Mouse (Mus musculus) forebrain, embryonic 15.5 days (tissue): ENCODE data around the gene Skap1. TPM values are rescaled to one million over a fixed set of nuclear protein-coding genes. Genes with fewer than 3 reads are reported as not detected.

Experiments
- ATAC-seq: fragments of 200-750 bp; cut with Nextera tagmentation; replicated peaks from 2 replicates; pipeline ENCODE4 v1.8.0; 2017; ENCODE audit warnings: mild to moderate bottlenecking, moderate TSS enrichment, moderate library complexity
- H3K27ac ChIP-seq: fragments of 300-500 bp; sonication (generic); replicated peaks from 2 replicates; pipeline ENCODE4 v1.5.1; 2015; ENCODE audit warnings: mild to moderate bottlenecking, inconsistent platforms
- H3K27me3 ChIP-seq: fragments of 300-500 bp; sonication (generic); 2 replicates; pipeline ENCODE4 v1.6.1; 2015; ENCODE audit warnings: inconsistent platforms
- H3K36me3 ChIP-seq: fragments of 300-500 bp; sonication (generic); 2 replicates; pipeline ENCODE4 v1.6.1; 2015; ENCODE audit warnings: mild to moderate bottlenecking, inconsistent platforms
- H3K4me1 ChIP-seq: fragments of 300-500 bp; sonication (generic); 2 replicates; pipeline ENCODE4 v1.6.1; 2015; ENCODE audit warnings: inconsistent platforms
- H3K4me2 ChIP-seq: fragments of 300-500 bp; sonication (generic); replicated peaks from 2 replicates; pipeline ENCODE4 v1.6.1; 2015; ENCODE audit warnings: mild to moderate bottlenecking, inconsistent platforms
- H3K4me3 ChIP-seq: fragments of 300-500 bp; sonication (generic); 2 replicates; pipeline ENCODE4 v1.5.1; 2015; ENCODE audit warnings: mild to moderate bottlenecking, inconsistent platforms
- H3K9ac ChIP-seq: fragments of 300-500 bp; sonication (generic); replicated peaks from 2 replicates; pipeline ENCODE4 v1.6.1; 2015; ENCODE audit warnings: mild to moderate bottlenecking, inconsistent platforms
- H3K9me3 ChIP-seq: fragments of 300-500 bp; sonication (generic); 2 replicates; pipeline ENCODE4 v1.6.1; 2016; ENCODE audit warnings: inconsistent platforms
- WGBS: fragments of 180-500 bp; shearing (Covaris S2); methylation state at CpG from one replicate; pipeline ENCODE4 v1.1.7; 2015; ENCODE audit warnings: mixed read lengths; 5-methylcytosine and 5-hydroxymethylcytosine counted together
- polyA plus RNA-seq: library from polyadenylated mRNA; unstranded; fragments of >200 nt; fragmentation: Nextera tagmentation; extraction: Ambion mirVana; gene quantifications from 2 replicates; pipeline ENCODE4 v1.2.1, GENCODE M21; 2015

Gene Skap1
- polyA plus RNA-seq, 1 experiment from 2014 or later, result 2.8 TPM

DNA sequence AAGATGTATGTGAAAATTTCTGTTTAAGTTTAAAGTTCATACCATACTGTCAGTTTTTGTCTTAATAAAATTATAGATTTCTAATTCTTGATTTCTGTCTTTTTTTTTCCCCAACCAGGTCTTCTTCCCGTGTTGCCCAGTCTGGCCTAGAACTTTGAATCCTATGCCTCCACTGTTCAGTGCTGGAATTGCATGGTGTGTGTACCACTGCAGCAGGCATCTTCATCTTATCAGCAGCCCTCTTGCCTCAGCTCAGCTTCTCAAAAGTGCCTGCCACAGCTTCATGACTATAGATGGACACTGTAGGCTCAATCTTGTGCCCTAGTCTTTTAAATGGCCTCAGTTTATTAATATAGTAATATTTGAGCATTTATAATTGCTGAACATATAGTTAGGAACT lies 343.7 kb downstream of the Skap1 start:
- Histone ChIP-seq H3K36me3 (peaks cover 82% of the 10 kb centered on the region), H3K4me3 (no peak overlapping the region), H3K27ac (no peak overlapping the region), H3K4me2 (no peak overlapping the region), H3K4me1 (no peaks in the 10 kb centered on the region), H3K9ac (no peak overlapping the region), H3K9me3 (no peaks in the 10 kb centered on the region), H3K27me3 (no peaks in the 10 kb centered on the region)
- no peak for ATAC-seq
- 50% methylated on average over 1 of the region's 1 CpGs for whole genome bisulfite sequencing

Other genes with a start within 250 kb of the Skap1 start
- gene Hoxb9, start 193.1 kb upstream of the Skap1 start, polyA plus RNA-seq, result not detected in 2 replicates
- gene Hoxb8, start 182.7 kb upstream of the Skap1 start, polyA plus RNA-seq, result not detected in 2 replicates
- gene Hoxb7, start 178.0 kb upstream of the Skap1 start, polyA plus RNA-seq, result not detected in 2 replicates
- gene Hoxb6, start 172.1 kb upstream of the Skap1 start, polyA plus RNA-seq, result not detected in 2 replicates
- not detected in 2 replicates for gene Hoxb5, start 161.3 kb upstream of the Skap1 start, polyA plus RNA-seq
- not detected in 2 replicates for gene Hoxb4, start 146.3 kb upstream of the Skap1 start, polyA plus RNA-seq
- gene Hoxb3, start 141.3 kb upstream of the Skap1 start, polyA plus RNA-seq, result not detected in 2 replicates
- gene Hoxb2, start 114.1 kb upstream of the Skap1 start, polyA plus RNA-seq, result not detected in 2 replicates
- gene Hoxb1, start 98.8 kb upstream of the Skap1 start, polyA plus RNA-seq, result not detected in 2 replicates